Mouse (Mus musculus): ENCODE data around the gene Tmem258. TPM values are rescaled to one million over a fixed set of nuclear protein-coding genes. Genes with fewer than 3 reads are reported as not detected.

Gene Tmem258
- total and polyA plus RNA-seq, 3 experiments: 154 to 205 (median 181) TPM

DNA sequence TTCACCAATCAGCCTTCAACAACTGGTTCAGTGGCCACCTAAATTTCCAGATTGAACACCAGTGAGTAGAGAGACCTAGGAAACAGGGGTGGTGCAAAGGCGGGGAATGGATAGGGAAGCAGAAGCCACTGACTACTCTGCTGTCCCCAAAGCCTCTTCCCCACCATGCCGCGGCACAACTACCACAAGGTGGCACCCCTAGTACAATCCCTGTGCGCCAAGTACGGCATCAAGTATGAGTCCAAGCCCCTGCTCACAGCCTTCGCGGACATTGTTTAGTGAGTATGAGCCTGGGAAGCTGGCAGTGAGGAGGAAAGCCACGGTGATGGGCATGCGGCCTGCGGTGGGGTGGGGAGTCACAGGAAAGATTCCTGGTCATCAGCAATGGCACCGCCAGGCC, 9.5 kb upstream of the Tmem258 start:
- Histone ChIP-seq H3K36me3 (ENCODE audit: control insufficient read depth, insufficient read depth, low read length) (no peaks in the 10 kb centered on the region), H3K4me3 (no peak overlapping the region), H3K9ac (ENCODE audit: low read depth, low read length) (no peak overlapping the region), H3K4me1 (ENCODE audit: control insufficient read depth, insufficient read depth, low read length) (no peaks in the 10 kb centered on the region), H3K27me3 (ENCODE audit: control insufficient read depth, insufficient read depth, low read length) (no peaks in the 10 kb centered on the region), H3K79me2 (replicated peaks; ENCODE audit: control insufficient read depth, insufficient read depth, low read length) (no peaks in the 10 kb centered on the region), H3K27ac (no peak overlapping the region)
- 87% methylated on average over 11 of the region's 11 CpGs for WGBS
- TF ChIP-seq EP300 (IDR thresholded peaks at IDR 0.05; ENCODE audit: insufficient read depth, low read depth, low read length): no peak
- TF ChIP-seq CTCF (IDR thresholded peaks at IDR 0.05): no peak
- no peak for TF ChIP-seq POLR2A (IDR thresholded peaks at IDR 0.05; ENCODE audit: insufficient read depth, low read depth, low read length)
- intact Hi-C loops (cut with DNase I): no loop called here
- DNase-seq: no peak

DNA sequence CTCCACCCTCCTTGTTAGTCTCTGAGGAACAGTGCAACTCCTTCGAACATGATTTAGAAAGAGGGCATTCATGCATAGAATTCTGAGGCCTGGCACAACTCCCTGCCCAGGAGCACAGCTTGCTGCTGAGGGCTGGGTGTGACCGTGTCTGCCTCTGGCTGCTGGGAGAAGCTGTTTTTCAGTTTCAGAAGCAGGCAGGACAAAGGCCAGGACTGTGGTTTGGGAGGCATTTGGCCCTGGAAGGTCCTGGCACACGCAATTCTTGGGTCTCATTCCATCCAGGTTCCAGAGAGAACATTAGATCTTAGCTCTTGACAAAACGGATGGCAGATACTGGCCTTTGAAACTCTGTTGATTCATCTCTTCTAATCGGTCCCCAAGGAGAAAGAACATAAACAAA, 8.6 kb upstream of the Tmem258 start:
- Histone ChIP-seq H3K9ac (ENCODE audit: low read depth, low read length) (no peak overlapping the region), H3K4me1 (ENCODE audit: control insufficient read depth, insufficient read depth, low read length) (no peaks in the 10 kb centered on the region), H3K4me3 (no peak overlapping the region), H3K79me2 (replicated peaks; ENCODE audit: control insufficient read depth, insufficient read depth, low read length) (no peaks in the 10 kb centered on the region), H3K36me3 (ENCODE audit: control insufficient read depth, insufficient read depth, low read length) (no peaks in the 10 kb centered on the region), H3K27ac (no peak overlapping the region), H3K27me3 (ENCODE audit: control insufficient read depth, insufficient read depth, low read length) (no peaks in the 10 kb centered on the region)
- intact Hi-C loops (cut with DNase I): loop anchor here (5.0 kb wide), 1 partner anchor 278 kb away; no protein-coding TSS in a partner anchor
- no peak for TF ChIP-seq POLR2A (IDR thresholded peaks at IDR 0.05; ENCODE audit: insufficient read depth, low read depth, low read length)
- no peak for TF ChIP-seq CTCF (IDR thresholded peaks at IDR 0.05)
- TF ChIP-seq EP300 (IDR thresholded peaks at IDR 0.05; ENCODE audit: insufficient read depth, low read depth, low read length): no peak
- 62% methylated on average over 5 of the region's 5 CpGs for WGBS
- no peak for DNase-seq

DNA sequence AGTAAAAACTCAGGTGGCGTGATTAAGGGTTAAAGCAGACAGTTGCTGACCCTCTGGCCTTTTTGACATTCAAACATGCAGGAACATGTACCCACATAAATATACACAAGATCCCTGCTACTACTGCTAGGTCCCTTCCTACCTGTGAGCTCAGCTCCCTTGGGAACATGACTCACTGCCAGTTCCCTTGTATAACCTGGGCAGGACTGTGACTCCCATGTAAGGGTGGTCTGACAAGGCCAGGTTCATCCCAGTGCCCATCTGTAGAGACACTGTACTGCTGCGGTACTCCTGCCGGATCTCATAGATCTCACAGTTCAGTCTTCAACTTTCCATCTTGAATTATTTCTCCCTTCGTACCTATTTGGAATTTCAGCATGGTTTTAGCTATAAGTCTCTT, 6.7 kb upstream of the Tmem258 start:
- Histone ChIP-seq H3K9ac (ENCODE audit: low read depth, low read length) (no peak overlapping the region), H3K4me3 (no peak overlapping the region), H3K79me2 (replicated peaks; ENCODE audit: control insufficient read depth, insufficient read depth, low read length) (no peaks in the 10 kb centered on the region), H3K27me3 (ENCODE audit: control insufficient read depth, insufficient read depth, low read length) (no peaks in the 10 kb centered on the region), H3K36me3 (ENCODE audit: control insufficient read depth, insufficient read depth, low read length) (no peaks in the 10 kb centered on the region), H3K27ac (no peak overlapping the region), H3K4me1 (ENCODE audit: control insufficient read depth, insufficient read depth, low read length) (no peaks in the 10 kb centered on the region)
- intact Hi-C loops (cut with DNase I): loop anchor here (5.0 kb wide), 1 partner anchor 280 kb away; no protein-coding TSS in a partner anchor
- WGBS: 91% methylated on average over 4 of the region's 4 CpGs
- DNase-seq: no peak
- TF ChIP-seq CTCF (IDR thresholded peaks at IDR 0.05) (no peak), POLR2A (IDR thresholded peaks at IDR 0.05; ENCODE audit: insufficient read depth, low read depth, low read length) (no peak), EP300 (IDR thresholded peaks at IDR 0.05; ENCODE audit: insufficient read depth, low read depth, low read length) (no peak)

DNA sequence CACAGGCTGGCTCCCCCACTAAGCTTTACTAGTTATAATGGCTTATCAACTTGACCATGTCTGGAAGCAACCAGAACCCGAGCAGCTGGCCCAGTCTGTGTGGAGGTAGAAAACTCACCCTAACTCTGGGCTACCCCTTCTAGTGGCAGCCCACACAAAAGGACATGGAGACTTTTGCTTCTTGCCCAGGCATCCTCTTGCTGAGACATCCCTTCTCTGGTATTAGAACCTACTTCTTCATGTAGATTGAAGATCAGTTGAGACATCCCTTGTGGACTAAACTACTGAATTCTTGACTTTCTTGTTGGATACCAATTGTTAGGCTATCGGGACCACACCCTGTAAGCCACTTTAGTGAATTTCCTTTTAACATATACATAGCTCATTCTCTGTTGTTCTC, 5.5 kb upstream of the Tmem258 start:
- Histone ChIP-seq H3K36me3 (ENCODE audit: control insufficient read depth, insufficient read depth, low read length) (no peaks in the 10 kb centered on the region), H3K4me3 (no peak overlapping the region), H3K79me2 (replicated peaks; ENCODE audit: control insufficient read depth, insufficient read depth, low read length) (no peaks in the 10 kb centered on the region), H3K27ac (no peak overlapping the region), H3K9ac (ENCODE audit: low read depth, low read length) (no peak overlapping the region), H3K27me3 (ENCODE audit: control insufficient read depth, insufficient read depth, low read length) (no peaks in the 10 kb centered on the region), H3K4me1 (ENCODE audit: control insufficient read depth, insufficient read depth, low read length) (peaks cover 2% of the 10 kb centered on the region; the same call in 1 of the 2 replicates)
- TF ChIP-seq POLR2A (IDR thresholded peaks at IDR 0.05; ENCODE audit: insufficient read depth, low read depth, low read length) (no peak), EP300 (IDR thresholded peaks at IDR 0.05; ENCODE audit: insufficient read depth, low read depth, low read length) (no peak), CTCF (IDR thresholded peaks at IDR 0.05) (no peak)
- 79% methylated on average over 2 of the region's 2 CpGs for WGBS
- DNase-seq: no peak
- intact Hi-C loops (cut with DNase I): loop anchor here (2.0 to 5.0 kb wide), 3 partner anchors 163 to 281 kb away; partner anchors contain the start of genes Best1 and Rab3il1

DNA sequence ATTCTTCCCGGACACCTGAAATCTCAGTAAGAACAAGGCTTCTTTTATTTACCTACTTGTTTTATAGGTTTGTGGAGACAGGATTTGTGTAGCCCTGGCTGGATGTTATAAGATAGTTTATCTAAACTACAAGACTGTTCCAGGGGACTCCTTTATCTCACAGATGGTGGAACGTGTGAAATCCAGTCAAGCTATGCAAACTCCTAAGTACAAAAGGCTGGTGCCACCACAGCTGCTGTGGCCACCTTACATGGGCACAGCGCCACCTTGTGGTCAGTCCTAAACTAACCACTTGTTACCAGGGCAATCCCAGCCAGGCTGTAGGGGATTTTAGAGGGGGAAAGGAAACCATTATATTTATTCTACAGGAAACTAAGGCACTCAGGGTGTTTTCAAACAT, 5.1 kb upstream of the Tmem258 start:
- TF ChIP-seq EP300 (IDR thresholded peaks at IDR 0.05; ENCODE audit: insufficient read depth, low read depth, low read length) (peak; percentile 74), CTCF (IDR thresholded peaks at IDR 0.05) (peak; percentile 96), POLR2A (IDR thresholded peaks at IDR 0.05; ENCODE audit: insufficient read depth, low read depth, low read length) (no peak)
- Histone ChIP-seq H3K4me3 (no peak overlapping the region), H3K4me1 (ENCODE audit: control insufficient read depth, insufficient read depth, low read length) (peaks cover 2% of the 10 kb centered on the region; the same call in 1 of the 2 replicates), H3K9ac (ENCODE audit: low read depth, low read length) (no peak overlapping the region), H3K27ac (no peak overlapping the region), H3K79me2 (replicated peaks; ENCODE audit: control insufficient read depth, insufficient read depth, low read length) (no peaks in the 10 kb centered on the region), H3K36me3 (ENCODE audit: control insufficient read depth, insufficient read depth, low read length) (no peaks in the 10 kb centered on the region), H3K27me3 (ENCODE audit: control insufficient read depth, insufficient read depth, low read length) (no peaks in the 10 kb centered on the region)
- intact Hi-C loops (cut with DNase I): loop anchor here (2.0 to 5.0 kb wide), 3 partner anchors 164 to 281 kb away; partner anchors contain the start of genes Best1 and Rab3il1
- peak; percentile 74 to 81 for DNase-seq
- 32% methylated on average over 3 of the region's 3 CpGs for WGBS

DNA sequence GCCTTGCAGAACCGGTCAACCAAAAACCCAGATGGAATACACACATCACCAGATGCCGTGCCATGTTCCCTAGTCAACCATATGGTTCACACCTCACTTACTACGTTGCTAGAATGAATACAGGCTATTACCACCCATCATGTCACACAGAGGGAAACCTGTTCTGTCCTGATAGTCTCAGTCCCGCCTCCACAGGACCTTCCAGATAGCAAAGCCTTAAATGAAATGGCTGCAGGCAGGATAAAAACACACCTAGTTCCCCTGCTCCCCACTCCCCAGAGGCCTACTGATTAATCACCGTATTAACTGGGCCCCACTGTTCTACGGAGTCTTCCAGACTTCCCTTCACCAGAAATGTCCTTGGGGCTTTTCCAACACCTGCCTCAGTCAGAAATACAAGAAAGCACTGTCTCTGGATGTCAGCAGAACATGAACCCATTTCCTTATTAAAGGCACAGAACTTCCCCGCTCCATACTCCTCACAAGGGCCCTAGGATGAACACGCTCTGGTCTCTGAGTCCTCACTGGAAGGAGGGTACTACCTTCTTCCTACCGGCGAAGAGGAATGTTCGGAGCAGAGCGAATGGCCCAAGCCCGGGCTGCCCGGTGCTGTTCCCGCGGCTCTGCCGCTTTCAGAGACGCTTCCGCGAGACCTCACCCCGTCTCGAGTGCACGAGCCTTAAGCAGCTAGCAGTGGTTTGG, 517 bp upstream of the Tmem258 start:
- Histone ChIP-seq H3K79me2 (replicated peaks; ENCODE audit: control insufficient read depth, insufficient read depth, low read length) (no peaks in the 10 kb centered on the region), H3K4me3 (peak overlapping the region; percentile 100), H3K27me3 (ENCODE audit: control insufficient read depth, insufficient read depth, low read length) (no peaks in the 10 kb centered on the region), H3K27ac (peak overlapping the region; percentile 91), H3K36me3 (ENCODE audit: control insufficient read depth, insufficient read depth, low read length) (no peaks in the 10 kb centered on the region), H3K4me1 (ENCODE audit: control insufficient read depth, insufficient read depth, low read length) (peaks cover 3% of the 10 kb centered on the region; the same call in 1 of the 2 replicates), H3K9ac (ENCODE audit: low read depth, low read length) (peak overlapping the region; percentile 66)
- TF ChIP-seq POLR2A (IDR thresholded peaks at IDR 0.05; ENCODE audit: insufficient read depth, low read depth, low read length) (no peak), EP300 (IDR thresholded peaks at IDR 0.05; ENCODE audit: insufficient read depth, low read depth, low read length) (no peak), CTCF (IDR thresholded peaks at IDR 0.05) (no peak)
- 2% methylated on average over 23 of the region's 23 CpGs for WGBS
- DNase-seq: no peak
- intact Hi-C loops (cut with DNase I): loop anchor here (10.0 kb wide), 1 partner anchor 1712 kb away; the partner anchor contains the start of gene Patl1

Measured in heart, adult 2 months (tissue).